Mouse (Mus musculus): ENCODE results near the gene Gm45062. TPM values are rescaled to one million over a fixed set of nuclear protein-coding genes. Genes with fewer than 3 reads are reported as not detected.

Gm45062 gene
- total and polyA plus RNA-seq, 3 experiments, result 2.2 to 3.6 TPM; not detected in 1

DNA sequence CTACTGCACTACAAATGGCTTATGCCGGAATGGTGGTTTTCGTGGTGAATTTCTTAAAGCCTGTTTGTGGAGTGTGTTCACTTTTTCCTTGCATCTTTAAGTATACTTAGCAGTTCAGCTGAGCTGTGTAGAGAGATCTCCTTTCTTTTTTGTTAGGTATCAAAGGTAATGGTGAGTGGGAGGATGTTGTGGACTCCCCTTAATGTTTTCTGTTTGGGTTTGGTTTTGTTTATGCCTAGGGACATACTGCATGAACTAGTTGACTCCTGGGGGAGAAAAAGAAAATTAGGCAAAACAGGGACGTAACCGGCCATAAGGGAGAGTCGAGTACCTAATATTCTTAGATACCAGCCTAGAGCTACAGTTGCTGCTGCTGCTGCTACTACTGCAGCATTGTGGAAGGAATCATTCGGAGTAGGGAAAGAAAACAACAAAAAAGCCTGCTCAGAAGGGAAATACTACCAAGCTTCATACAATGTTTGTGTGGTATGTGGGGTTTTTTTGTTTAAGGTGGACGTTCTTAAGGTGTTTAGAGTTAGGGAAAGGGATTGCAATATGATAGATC is 251.7 kb downstream of the Gm45062 start:
- Histone ChIP-seq H3K9ac (ENCODE audit: control insufficient read depth, low read depth, low read length, poor library complexity, severe bottlenecking) (peak overlapping the region; percentile 66), H3K4me1 (ENCODE audit: control insufficient read depth in 1 of 2, insufficient read depth in 2 of 2, low read length in 2 of 2) (peaks cover 6 to 12% of the 10 kb centered on the region in 2 experiments), H3K27ac (ENCODE audit: control insufficient read depth, low read depth, low read length) (peak overlapping the region; percentile 57; the same call in 1 of the 2 replicates), H3K36me3 (ENCODE audit: control insufficient read depth in 1 of 2, insufficient read depth in 2 of 2, low read length in 2 of 2) (peaks cover 0 to 21% of the 10 kb centered on the region in 2 experiments; a peak in 2 of 4 replicates), H3K79me2 (ENCODE audit: control insufficient read depth, insufficient read depth, low read length, poor library complexity) (peaks cover 25% of the 10 kb centered on the region), H3K9me3 (replicated peaks; ENCODE audit: insufficient read depth, low read length) (no peaks in the 10 kb centered on the region), H3K27me3 (ENCODE audit: control insufficient read depth in 1 of 2, insufficient read depth in 2 of 2, low read length in 2 of 2) (no peaks in the 10 kb centered on the region), H3K4me3 (ENCODE audit: control insufficient read depth in 1 of 2, insufficient read depth in 1 of 2, low read depth in 2 of 2, low read length in 2 of 2) (peak overlapping the region; percentile 90 to 98)
- TF ChIP-seq KAT2A (conservative IDR thresholded peaks at IDR 0.05; ENCODE audit: low read depth, low read length) (no peak), EP300 (IDR thresholded peaks at IDR 0.05; ENCODE audit: low read depth in 1 of 2, low read length in 2 of 2) (no peak), UBTF (IDR thresholded peaks at IDR 0.05; ENCODE audit: borderline replicate concordance, insufficient read depth, low read depth, low read length) (no peak), CHD2 (IDR thresholded peaks at IDR 0.05; ENCODE audit: low read length) (no peak), MAX (IDR thresholded peaks at IDR 0.05; ENCODE audit: low read length) (no peak), MEF2A (IDR thresholded peaks at IDR 0.05; ENCODE audit: extremely low read depth, insufficient replicate concordance, low read depth, low read length, poor library complexity, severe bottlenecking) (no peak), RCOR1 (IDR thresholded peaks at IDR 0.05; ENCODE audit: low read depth, low read length) (no peak), TBP (IDR thresholded peaks at IDR 0.05; ENCODE audit: low read depth, low read length) (no peak), ZMIZ1 (IDR thresholded peaks at IDR 0.05; ENCODE audit: low read depth, low read length) (no peak), E2F4 (IDR thresholded peaks at IDR 0.05; ENCODE audit: borderline replicate concordance, low read depth, low read length) (no peak), ZNF384 (IDR thresholded peaks at IDR 0.05; ENCODE audit: low read depth, low read length) (no peak), ETS1 (IDR thresholded peaks at IDR 0.05; ENCODE audit: low read depth, low read length) (no peak), POLR2A (IDR thresholded peaks at IDR 0.05; ENCODE audit: control insufficient read depth in 1 of 2, insufficient read depth in 1 of 2, low read depth in 1 of 2, low read length in 2 of 2, poor library complexity in 1 of 2) (no peak), TAL1 (IDR thresholded peaks at IDR 0.05; ENCODE audit: low read length) (no peak), MAZ (IDR thresholded peaks at IDR 0.05; ENCODE audit: low read depth, low read length) (no peak), TCF12 (IDR thresholded peaks at IDR 0.05; ENCODE audit: low read depth, low read length) (no peak)
- peak; percentile 59 for DNase-seq (ENCODE audit: low read depth, low spot score)

- no peak for TF ChIP-seq SMC3 (IDR thresholded peaks at IDR 0.05; ENCODE audit: low read depth, low read length)
- TF ChIP-seq POLR2A (IDR thresholded peaks at IDR 0.05; ENCODE audit: control insufficient read depth in 1 of 2, insufficient read depth in 1 of 2, low read depth in 1 of 2, low read length in 2 of 2, poor library complexity in 1 of 2), result no peak
- TF ChIP-seq CHD2 (IDR thresholded peaks at IDR 0.05; ENCODE audit: low read length), result no peak
- no peak for TF ChIP-seq NELFE (IDR thresholded peaks at IDR 0.05; ENCODE audit: low read depth, low read length)
- TF ChIP-seq MYC (IDR thresholded peaks at IDR 0.05; ENCODE audit: low read depth, low read length), result no peak
- TF ChIP-seq ELF1 (IDR thresholded peaks at IDR 0.05; ENCODE audit: low read depth, low read length), result no peak
- TF ChIP-seq ETS1 (IDR thresholded peaks at IDR 0.05; ENCODE audit: low read depth, low read length), result no peak
- no peak for TF ChIP-seq CTCF (IDR thresholded peaks at IDR 0.05 in 2 of 3, conservative IDR thresholded peaks at IDR 0.05 in 1 of 3; ENCODE audit: control insufficient read depth in 1 of 3, insufficient read depth in 1 of 3, low read depth in 2 of 3, low read length in 3 of 3, poor library complexity in 1 of 3, severe bottlenecking in 1 of 3)
- TF ChIP-seq NRF1 (IDR thresholded peaks at IDR 0.05; ENCODE audit: insufficient read depth, low read depth, low read length, poor library complexity, severe bottlenecking), result no peak
- TF ChIP-seq SIN3A (IDR thresholded peaks at IDR 0.05; ENCODE audit: low read length), result no peak
- no peak for TF ChIP-seq RCOR1 (IDR thresholded peaks at IDR 0.05; ENCODE audit: low read depth, low read length)
- no peak for TF ChIP-seq TBP (IDR thresholded peaks at IDR 0.05; ENCODE audit: low read depth, low read length)
- no peak for TF ChIP-seq JUND (IDR thresholded peaks at IDR 0.05; ENCODE audit: low read depth, low read length)
- TF ChIP-seq RAD21 (IDR thresholded peaks at IDR 0.05; ENCODE audit: low read depth, low read length), result no peak
- no peak for TF ChIP-seq BHLHE40 (IDR thresholded peaks at IDR 0.05; ENCODE audit: borderline replicate concordance, low read depth, low read length)
- no peak for TF ChIP-seq E2F4 (IDR thresholded peaks at IDR 0.05; ENCODE audit: borderline replicate concordance, low read depth, low read length)
- no peak for TF ChIP-seq POLR2AphosphoS2 (IDR thresholded peaks at IDR 0.05; ENCODE audit: low read length)
- no peak for TF ChIP-seq MXI1 (IDR thresholded peaks at IDR 0.05; ENCODE audit: low read depth, low read length)
- no peak for TF ChIP-seq ZMIZ1 (IDR thresholded peaks at IDR 0.05; ENCODE audit: low read depth, low read length)
- Histone ChIP-seq H3K27ac (ENCODE audit: control insufficient read depth, low read depth, low read length) (no peak overlapping the region), H3K27me3 (ENCODE audit: control insufficient read depth in 1 of 2, insufficient read depth in 2 of 2, low read length in 2 of 2) (no peaks in the 10 kb centered on the region), H3K9ac (ENCODE audit: control insufficient read depth, low read depth, low read length, poor library complexity, severe bottlenecking) (peak overlapping the region; percentile 20; the same call in 1 of the 2 replicates), H3K4me1 (ENCODE audit: control insufficient read depth in 1 of 2, insufficient read depth in 2 of 2, low read length in 2 of 2) (peaks cover 6 to 12% of the 10 kb centered on the region in 2 experiments), H3K79me2 (ENCODE audit: control insufficient read depth, insufficient read depth, low read length, poor library complexity) (peaks cover 27% of the 10 kb centered on the region), H3K36me3 (ENCODE audit: control insufficient read depth in 1 of 2, insufficient read depth in 2 of 2, low read length in 2 of 2) (peaks cover 0 to 24% of the 10 kb centered on the region in 2 experiments; a peak in 2 of 4 replicates), H3K4me3 (ENCODE audit: control insufficient read depth in 1 of 2, insufficient read depth in 1 of 2, low read depth in 2 of 2, low read length in 2 of 2) (peak overlapping the region; percentile 12 to 90; a peak in 2 of 4 replicates), H3K9me3 (replicated peaks; ENCODE audit: insufficient read depth, low read length) (no peaks in the 10 kb centered on the region)
- DNase-seq (ENCODE audit: low read depth, low spot score), result no peak
These were observed 252.2 kb downstream of the Gm45062 start for GRCm38 (mm10) chr6:8511447-8511846.
